Mouse (Mus musculus): ENCODE results near the gene Nbea.

GRCm38 (mm10) chr3:55612023-55612422, 571.5 kb downstream of the Nbea start:
- no peak for TF ChIP-seq CTCF (conservative IDR thresholded peaks at IDR 0.05; ENCODE audit: insufficient read depth, insufficient read length, low read depth, low read length)
- no peak for TF ChIP-seq POLR2A (IDR thresholded peaks at IDR 0.05; ENCODE audit: low read depth, low read length)
